Mouse (Mus musculus) thymus, postnatal 4 days (tissue): ENCODE data around the gene Rchy1.
A peak's percentile ranks its signal among the peaks of the same experiment; 100 is the strongest.

ENCODE experiments used
- DNase-seq: peaks from one replicate; pipeline ENCODE4 v3.0.0; 2021

The Rchy1 gene

DNA sequence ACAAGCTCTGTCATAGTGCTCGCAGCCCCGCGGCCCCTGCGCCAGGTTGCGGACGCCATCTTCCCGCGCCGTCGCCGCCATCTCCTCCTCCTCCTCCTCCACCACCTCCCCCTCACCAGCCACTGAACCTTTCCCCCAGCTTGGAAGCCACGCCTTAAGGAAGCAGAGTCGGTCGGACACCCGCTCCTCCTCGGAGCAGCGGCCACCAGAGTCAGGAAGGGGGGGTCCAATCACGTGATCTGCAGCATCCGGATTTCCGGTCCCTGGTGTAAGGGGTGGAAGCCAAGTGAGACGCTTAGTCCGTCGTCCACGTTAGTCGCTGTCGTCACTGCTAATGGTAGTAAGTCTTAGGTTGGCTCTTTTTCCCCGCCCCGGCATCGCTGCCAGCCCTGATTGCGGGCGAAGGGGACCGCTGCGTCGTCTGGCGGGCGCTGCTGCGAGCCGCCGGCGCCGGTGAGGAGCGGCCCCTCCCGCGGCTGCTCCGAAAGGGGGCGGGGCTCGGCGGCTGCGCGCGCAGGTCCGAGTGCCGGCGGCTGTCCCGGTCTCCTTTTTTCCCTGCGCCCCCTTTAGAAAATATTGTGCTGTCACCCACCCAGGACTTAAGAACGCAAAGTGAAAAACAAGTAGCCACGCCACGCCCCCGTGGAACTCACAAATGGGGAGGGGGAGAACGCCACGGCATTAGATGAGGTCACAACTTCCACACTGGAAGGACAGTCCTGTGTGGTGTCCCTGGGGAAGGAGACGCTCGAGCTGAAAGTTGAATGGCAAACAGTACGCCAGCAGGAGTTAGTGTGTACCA, at the start of gene Rchy1:
Rchy1 (minus strand) TSS at position 430 of the 802 bp plus-strand sequence.
- peak; percentile 97 for DNase-seq

DNA sequence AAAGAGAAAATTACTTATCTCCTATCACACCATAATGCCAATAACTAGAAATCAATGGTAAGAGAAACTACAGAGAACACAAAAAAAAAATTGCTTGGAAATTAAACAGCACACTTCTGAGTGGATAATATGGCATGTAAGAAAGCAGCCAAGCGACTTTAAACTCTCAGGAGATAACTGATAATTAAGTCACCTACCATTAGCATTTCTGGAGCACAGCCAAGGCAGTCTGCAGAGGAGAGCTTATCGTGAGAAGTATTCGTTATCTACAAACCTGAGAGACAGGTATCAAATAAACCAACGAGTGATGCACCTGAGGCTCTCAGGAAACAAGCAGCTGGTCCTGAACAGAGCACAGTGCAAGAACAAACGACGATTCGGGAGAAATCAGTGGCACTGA, 48.9 kb upstream of the Rchy1 start:
- DNase-seq: no peak

DNA sequence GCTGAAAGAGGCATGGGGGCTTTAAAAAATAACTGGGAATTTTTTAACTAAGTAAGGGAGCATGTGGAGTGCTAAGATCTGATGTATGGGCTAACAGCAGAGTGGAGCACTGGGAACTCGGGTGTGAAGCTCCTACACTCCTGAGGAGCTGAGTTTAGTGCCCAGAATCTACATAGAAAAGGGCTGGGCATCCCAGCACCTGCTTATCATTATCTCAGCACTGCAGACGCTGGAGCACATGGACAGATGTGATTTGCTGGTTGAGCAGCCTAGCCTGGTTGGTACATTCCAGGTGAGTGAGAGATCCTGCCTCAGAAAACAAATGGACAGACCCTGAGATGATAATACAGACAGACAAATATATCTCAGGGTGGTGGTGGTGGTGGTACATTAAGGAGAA, 47.0 kb upstream of the Rchy1 start:
- DNase-seq: no peak

DNA sequence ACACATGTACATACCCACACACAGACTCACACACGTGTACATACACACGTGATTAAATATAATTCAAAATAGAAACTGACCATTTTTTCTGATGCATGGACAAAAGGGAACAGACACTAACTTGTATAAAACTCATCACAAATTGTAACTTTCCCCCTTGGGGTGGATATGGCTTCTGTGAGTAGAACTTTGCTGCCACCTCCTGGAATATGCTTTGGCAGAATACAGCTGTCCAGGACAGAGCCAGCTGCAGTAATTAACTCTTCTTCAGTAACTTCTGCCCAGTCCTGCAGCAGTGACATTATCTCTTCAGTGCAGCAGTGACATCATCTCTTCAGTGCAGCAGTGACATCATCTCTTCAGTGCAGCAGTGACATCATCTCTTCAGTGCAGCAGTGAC, 40.1 kb upstream of the Rchy1 start:
- DNase-seq: peak; percentile 28

DNA sequence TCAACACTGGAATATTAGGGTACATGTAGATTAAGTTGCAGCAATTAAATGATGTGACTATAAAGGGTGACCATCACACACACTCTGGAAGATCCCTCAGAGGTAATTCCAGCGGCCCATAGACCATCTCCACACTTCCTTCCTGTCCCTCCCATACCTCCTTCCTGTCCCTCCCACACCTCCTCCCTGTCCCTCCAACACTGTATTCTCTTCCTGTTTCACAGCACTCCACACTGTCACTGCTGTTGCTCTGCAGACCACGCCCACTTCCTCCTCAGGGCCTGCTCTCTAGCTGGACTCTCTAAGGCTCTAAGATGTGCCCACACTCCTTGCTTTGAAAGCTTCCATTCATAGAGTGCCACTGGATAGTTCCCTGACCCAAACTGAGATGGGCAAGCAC, 37.9 kb upstream of the Rchy1 start:
- peak; percentile 60 for DNase-seq

DNA sequence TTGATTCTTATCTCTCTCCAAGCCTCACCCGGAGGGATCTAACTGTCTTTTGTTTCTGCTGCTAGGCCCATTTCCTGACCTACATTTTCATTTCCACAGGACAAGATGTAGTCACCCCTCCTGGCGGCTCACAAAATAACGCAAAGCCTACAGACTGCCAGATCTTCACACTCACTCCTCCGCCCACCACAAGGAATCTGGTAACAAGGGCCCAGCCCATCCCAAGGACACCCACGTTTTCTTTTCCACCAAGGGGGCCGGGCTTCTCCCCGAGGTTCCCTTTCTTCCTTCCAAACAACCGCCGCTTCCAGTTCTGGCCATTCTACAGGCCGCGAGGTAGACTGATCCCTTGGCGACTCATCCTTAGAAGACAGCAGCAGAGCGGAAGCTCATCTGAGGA, 31.7 kb upstream of the Rchy1 start:
- DNase-seq: no peak

DNA sequence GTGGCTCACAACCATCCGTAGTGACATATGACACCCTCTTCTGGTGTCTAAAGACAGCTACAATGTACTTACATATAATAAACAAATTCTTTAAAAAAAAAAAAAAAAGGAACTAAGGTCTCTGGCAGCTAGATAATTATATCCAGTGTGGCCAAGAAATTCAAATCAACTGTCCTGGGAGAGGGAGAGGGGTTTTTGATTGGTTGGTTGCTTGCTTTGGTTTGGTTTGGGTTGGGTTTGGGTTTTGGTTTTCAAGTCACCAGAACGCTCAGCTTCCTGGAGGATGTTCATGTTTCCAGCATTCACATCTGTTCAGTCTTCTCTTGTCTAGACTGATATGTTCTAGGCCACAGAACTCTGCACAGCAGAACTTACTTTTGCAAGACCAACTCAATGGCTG, 30.2 kb upstream of the Rchy1 start:
- DNase-seq: no peak

DNA sequence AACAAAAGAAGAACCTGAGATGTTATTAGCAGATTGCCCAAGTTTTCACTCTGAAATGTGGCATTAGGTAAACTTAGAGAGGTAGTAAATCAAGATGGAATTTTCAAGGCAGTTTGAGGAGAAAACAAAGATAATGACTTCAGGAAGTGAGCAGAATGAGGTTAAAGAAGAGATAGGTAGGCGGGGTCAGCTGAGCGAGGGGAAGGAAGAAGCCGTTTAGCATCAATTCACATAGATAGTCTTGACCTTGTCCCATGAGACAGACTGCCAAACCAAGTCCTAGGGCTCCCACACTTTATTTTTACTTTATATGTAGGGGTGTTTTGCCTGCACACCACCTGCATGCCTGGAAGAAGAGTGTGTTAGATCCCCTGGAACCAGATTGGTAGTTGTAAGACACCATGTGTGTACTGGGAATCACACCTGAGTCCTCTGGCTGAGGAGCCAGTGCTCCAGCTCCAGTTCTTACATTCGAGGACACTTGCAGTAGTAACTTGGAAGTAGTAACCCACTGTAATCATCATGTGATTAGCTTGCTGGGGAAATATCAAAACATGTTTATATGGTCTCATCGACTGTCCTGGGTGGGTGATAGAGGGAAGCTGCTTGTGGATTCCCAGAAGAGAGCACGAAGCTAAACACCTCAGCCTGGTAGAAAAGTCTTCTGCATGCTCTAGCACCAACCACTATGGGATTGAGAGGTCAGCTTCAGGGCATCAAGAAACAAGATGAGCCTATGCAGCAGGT, 28.5 kb upstream of the Rchy1 start:
- DNase-seq: no peak

DNA sequence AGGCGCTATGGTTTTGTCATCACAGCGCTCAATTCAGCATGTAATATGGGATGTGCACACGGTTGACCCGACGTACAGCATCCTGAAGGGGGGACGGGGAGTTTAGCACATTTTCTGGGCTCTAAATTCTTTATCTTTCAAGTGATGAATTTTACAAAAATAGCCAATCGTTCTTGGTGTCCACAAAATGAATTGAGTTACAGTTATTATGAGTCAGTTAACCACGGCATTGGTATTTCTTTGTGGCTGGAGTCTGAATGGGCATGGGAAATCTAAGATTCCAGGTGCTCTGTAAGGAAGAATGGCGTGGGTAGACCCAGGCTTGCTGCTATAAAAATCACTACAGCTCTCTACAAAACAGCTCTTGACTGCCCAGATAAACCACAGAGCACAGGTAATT, 26.4 kb upstream of the Rchy1 start:
- no peak for DNase-seq

DNA sequence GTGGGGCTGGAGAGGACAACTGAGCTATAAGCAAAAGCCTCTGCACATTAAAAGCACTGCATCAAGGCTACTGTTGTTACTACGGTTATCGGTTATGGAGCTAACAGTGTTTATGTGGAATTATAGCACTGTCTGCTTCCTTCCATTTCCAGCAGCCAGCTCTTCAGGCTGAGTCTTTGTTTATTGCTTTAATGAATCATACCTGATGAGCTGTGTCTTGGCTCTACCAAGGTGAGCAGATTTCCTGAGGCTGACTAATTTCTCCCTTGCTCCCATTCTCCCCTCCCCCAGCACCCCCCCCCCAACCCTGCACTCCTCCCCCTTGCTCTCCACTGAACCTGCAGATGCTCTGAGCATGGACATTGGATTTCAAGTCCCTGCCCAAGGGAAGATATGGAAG, 24.9 kb upstream of the Rchy1 start:
- DNase-seq: no peak

DNA sequence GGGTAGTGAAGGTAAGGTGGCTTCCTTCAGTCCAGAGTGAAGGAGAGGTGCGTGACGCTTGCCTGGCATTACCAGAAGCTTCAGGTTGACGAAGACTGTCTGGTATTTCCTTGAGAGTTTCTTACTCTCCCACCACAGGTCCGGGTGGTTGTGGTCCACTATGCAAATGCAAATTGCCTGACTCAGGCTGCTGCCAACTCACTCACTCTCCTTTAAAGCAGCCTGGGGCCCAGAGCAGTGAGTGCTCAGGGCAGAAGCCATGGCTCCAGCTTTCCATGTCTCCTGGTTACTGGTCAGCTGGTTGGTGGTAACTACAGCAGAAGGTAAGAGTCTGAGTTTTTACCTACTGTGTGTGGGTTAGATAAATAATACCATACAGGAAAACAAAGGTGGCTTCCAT, 24.4 kb upstream of the Rchy1 start, which contains the start of gene Odaph:
Odaph (plus strand) TSS at position 240 of the 400 bp plus-strand sequence.
- no peak for DNase-seq

- DNase-seq: no peak
These were observed 22.9 kb upstream of the Rchy1 start for GRCm38 (mm10) chr5:91985721-91986120.

DNA sequence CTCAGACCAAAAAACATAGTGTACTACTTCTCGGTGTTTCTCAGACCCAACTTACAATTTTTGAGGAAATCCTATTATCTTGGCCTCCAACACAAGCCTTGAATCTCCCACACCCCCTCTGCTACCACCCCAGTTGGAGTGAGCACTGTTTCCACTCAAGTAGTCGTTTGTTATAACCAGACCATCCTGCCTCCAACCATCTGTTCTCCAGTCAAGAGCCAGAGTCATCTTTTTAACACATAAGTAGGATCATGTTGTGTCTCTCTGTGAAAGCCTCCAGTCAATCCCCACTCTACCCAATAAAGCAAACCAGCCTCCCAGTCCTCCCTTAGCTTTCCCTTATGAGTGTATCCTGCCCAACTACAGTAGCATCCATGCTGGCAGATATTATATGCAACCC, 20.6 kb upstream of the Rchy1 start:
- no peak for DNase-seq

GRCm38 (mm10) chr5:91981176-91981840, 18.4 kb upstream of the Rchy1 start:
- no peak for DNase-seq

- DNase-seq: no peak
These were observed 14.5 kb upstream of the Rchy1 start for GRCm38 (mm10) chr5:91977397-91977770.

GRCm38 (mm10) chr5:91976566-91977396, 13.9 kb upstream of the Rchy1 start:
- DNase-seq: no peak

- DNase-seq: no peak
These were observed 12.9 kb upstream of the Rchy1 start for GRCm38 (mm10) chr5:91975758-91976157.

GRCm38 (mm10) chr5:91974002-91974401, 11.1 kb upstream of the Rchy1 start:
- DNase-seq: no peak

DNA sequence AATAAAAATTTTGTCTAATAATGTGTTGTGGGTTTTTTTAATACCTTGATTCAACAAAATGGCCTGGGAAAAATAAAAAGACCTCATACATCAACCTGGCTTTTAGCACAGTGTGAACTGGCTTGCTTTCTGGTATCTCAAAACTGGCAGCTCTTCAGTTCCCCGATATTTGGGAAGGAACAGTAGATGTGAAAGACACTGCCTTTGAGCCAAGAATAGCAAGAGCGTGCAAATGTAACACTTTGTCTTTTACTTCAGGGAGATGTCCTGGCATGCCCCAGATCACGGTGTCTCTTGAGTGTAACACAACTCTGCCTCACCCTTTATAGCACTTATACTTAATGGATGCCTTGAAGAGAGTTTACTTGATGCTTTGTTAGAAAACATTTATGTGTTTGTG, 9.2 kb upstream of the Rchy1 start:
- no peak for DNase-seq

DNA sequence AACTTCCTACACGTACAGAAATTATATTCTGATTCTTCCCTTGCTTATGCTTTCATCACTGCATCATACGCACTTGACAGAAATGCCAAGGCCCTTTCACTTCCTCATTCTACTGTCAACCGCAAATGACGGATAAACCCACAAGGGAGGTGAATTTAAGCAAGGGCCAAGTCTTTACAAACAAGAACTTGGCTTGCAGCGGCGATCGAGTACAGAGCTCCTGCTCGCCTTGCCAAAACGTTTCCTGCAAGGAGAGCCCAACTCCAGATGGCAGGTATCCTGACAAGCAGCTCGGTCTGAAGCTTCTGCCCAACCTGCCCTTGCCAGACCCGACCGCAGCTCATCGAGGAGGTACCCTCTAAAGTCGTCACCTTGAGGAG, 619 bp downstream of the Rchy1 start:
- DNase-seq: no peak

DNA sequence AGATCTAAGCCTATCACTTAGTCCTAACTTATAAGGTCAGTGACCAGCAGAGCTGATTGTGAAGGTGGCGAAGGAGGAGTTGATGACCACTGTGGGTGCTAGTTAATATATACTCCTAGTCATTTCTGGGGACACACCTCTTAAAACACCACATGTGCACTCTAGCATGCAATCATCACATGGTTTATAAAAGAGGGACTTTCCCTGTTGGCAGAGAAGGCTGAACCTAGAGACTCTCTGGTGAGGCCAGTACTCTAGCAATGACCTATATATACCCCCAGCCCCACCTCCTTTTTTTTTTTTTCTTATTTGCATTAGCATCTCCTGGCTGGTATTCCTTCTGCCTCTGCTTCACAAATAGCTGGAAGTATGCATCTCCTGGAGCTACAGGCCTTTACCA, 1.5 kb downstream of the Rchy1 start:
- no peak for DNase-seq

GRCm38 (mm10) chr5:91960606-91961254, 2.1 kb downstream of the Rchy1 start:
- DNase-seq: no peak
